Mouse (Mus musculus) megakaryocyte, adult 5-6 weeks (primary cell): ENCODE measurements around the gene Mtg2. TPM values are rescaled to one million over a fixed set of nuclear protein-coding genes. Genes with fewer than 3 reads are reported as not detected.

Experiments
- ATAC-seq: 2 replicates; pipeline ENCODE4 v1.8.0; 2016; ENCODE audit warnings: mild to moderate bottlenecking, inconsistent platforms; ENCODE audit not compliant: poor library complexity, severe bottlenecking
- total RNA-seq, 2 experiments: library from RNA; stranded (forward) in 1 of 2; stranded (reverse) in 1 of 2; fragments of 153-499, 151-499 nt in 1 of 2; fragments of 221-1000, 200-1000 nt in 1 of 2; gene quantifications; 2 replicates each; pipeline versions ENCODE4 v1.2.3 to v1.2.4; 2015 to 2017

Gene Mtg2
- 3.3 and 4.9 TPM in 2 replicates for total RNA-seq (2015)
- total RNA-seq (2017): 4.5 and 6.6 TPM in 2 replicates

GRCm38 (mm10) chr2:180070481-180071453 is at the start of gene Mtg2:
TSS of gene Mtg2 (plus strand) at chr2:180070588.
- peak; percentile 96 for ATAC-seq

DNA sequence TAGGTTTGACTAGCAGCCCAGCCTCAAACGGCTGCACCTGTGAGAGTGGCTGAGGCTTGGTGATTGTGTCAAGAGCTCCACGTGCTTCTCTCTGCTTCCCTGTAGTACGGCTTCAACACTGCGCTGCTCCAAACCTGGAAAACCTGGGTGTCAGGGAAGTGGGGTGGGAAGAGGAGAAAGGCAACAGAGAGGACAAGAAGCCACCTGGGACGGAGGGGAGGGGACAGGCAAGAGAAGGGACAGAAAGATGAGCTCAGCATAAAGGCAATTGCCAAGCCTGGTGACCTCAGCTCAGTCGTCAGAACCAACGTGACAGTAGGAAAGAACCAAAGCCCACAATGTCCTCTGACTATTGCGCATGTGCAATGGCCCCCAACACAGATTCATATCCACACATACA is 49.5 kb upstream of the Mtg2 start:
- no peak for ATAC-seq

DNA sequence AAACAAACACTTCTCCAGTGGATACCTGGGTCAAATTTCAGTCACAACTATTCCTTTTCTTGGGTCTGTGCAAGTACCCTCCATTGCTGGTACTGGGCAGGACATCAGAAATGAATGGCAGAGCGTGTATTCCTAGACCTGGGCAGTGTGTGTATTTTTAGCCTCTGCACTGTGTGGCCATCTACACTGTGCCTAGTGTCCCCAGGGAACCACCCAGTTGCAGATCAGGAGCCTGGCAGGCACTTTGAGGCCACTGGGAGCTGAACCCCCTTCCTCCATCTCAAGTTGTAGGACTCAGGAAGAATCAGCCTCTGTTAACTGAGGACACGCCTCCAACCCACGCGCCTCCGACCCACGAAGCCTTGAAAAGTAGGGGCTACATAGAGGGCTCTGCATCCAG is 47.6 kb upstream of the Mtg2 start:
- no peak for ATAC-seq

GRCm38 (mm10) chr2:180024401-180025098 is 45.8 kb upstream of the Mtg2 start, which contains the start of gene Lsm14b:
TSS of gene Lsm14b (plus strand) at chr2:180024987.
- ATAC-seq: peak; percentile 89

GRCm38 (mm10) chr2:180025135-180025860 is 45.1 kb upstream of the Mtg2 start:
- ATAC-seq: peak; percentile 6; the same call in 1 of the 2 replicates

DNA sequence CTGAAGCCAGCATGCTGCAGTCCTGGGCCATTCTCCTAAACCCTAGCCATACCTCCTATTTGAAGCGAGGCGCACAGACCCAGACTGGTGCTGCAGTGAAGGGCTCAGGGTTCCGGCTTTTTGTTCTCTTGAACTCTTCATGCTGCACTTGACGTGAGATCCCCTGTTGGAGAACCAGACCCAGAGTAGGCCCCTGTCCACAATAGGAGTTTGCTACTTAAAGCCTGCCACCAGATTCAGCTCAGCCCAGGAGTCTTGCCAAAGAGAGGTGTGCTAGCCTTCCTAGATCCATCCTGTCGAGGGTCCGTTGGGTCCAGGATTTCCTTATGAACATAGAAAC is 44.6 kb upstream of the Mtg2 start:
- no peak for ATAC-seq

GRCm38 (mm10) chr2:180027768-180028167 is 42.6 kb upstream of the Mtg2 start:
- ATAC-seq: no peak

GRCm38 (mm10) chr2:180031270-180031669 is 39.1 kb upstream of the Mtg2 start:
- no peak for ATAC-seq

GRCm38 (mm10) chr2:180032925-180033324 is 37.5 kb upstream of the Mtg2 start:
- ATAC-seq: no peak

GRCm38 (mm10) chr2:180033956-180034355 is 36.4 kb upstream of the Mtg2 start:
- ATAC-seq: no peak

DNA sequence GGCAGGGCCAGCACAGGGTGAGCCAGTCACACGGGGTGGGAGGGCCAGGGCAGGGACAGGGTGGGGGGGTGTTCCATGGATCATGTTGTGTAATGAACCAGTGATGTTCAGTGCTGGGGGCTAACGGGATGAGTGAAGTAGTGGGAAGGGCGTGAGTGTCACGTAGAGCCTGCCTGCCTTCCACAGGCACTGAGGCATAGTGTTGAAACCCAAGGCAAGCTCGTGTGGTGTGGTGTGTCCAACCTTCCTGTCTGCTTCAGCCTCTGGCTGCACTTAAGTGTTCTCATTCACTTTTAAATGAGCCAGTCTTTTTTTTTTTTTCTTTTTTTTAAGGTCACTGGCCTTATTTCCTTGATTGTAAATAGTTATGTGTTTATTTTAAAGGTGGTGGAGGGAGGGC is 35.6 kb upstream of the Mtg2 start:
- no peak for ATAC-seq

DNA sequence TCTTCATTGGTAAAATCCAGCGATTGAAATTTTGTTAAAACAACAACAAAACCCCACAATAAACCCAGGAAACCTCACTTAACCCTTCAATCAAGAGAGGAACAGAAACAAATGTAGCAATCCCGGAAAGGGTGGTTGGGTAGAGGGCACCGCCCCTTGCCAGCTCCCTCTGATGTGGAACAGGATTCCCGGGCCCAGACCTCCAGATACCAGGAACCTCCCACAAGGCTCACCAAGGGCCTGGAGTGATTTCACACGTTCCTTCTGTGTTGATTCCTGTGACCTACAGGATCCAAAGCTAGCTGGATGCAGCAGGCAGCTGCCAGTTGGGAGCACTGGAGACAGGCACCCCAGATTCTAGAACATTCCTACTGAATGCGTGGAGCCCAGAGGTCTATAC is 30.0 kb upstream of the Mtg2 start:
- ATAC-seq: peak; percentile 52

- peak; percentile 5 for ATAC-seq
Observed at GRCm38 (mm10) chr2:180041577-180042255, 28.7 kb upstream of the Mtg2 start.

DNA sequence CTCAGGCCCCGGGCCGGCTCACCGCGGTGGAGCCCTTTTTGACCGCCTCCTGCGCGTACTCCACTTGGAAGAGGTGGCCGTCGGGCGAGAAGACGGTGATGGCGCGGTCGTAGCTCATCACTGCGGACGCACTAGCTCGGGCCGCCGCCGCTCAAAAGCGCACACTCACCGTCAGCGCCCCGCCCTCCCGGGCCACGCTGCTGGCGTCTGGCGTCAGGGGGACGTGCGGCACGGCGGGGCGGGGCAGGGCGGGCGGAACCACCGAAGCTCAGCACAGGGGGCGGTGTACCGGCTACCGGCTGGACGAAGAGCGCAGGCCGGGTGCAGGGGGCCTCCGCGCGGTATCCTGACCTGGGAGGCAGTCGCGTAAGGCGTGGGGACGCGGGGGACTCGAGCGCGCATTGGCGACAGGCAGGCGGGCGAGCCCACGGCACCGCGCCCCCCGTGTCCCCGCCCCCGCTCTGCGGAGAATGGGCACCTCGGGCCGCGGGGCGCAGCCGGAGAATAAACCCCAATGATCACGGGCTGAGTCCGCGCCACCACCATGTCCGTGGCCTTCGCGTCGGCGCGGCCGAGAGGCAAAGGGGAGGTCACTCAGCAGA is 28.0 kb upstream of the Mtg2 start, which contains the start of the genes Psma7 and Ss18l1:
Gene Psma7 (minus strand): TSS at position 178 of the 602 bp plus-strand sequence.
Gene Ss18l1 (plus strand): TSS at position 254 of the 602 bp plus-strand sequence.
- ATAC-seq: peak; percentile 70

GRCm38 (mm10) chr2:180042858-180043515 is 27.4 kb upstream of the Mtg2 start:
- peak; percentile 14 for ATAC-seq

GRCm38 (mm10) chr2:180045283-180045682 is 25.1 kb upstream of the Mtg2 start:
- peak; percentile 28; the same call in 1 of the 2 replicates for ATAC-seq

DNA sequence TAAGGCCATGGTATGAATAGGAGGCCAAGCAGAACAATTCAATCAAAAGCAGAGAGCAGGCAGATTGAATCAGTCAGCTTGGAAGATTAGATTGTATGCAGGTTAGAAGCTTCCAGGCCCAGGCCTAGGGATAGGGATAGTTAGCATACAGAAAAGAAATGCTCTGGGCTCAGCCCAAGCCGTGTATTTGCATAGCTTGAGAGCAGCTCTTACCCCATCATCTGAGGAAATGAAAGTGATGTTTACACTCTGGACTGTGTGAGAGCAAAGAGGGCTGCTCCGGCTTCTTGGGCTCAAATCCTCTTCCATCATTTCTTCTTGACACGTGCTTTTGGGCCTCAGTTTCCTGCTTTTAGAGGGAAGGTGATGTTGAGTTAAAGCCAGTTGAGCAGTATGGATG is 22.8 kb upstream of the Mtg2 start:
- 0 out of 2 replicates have a peak, but pooled peaks have one; percentile 21 for ATAC-seq

- ATAC-seq: no peak
Observed at GRCm38 (mm10) chr2:180047980-180048635, 22.3 kb upstream of the Mtg2 start.

- ATAC-seq: peak; percentile 87
Observed at GRCm38 (mm10) chr2:180050986-180051385, 19.4 kb upstream of the Mtg2 start.
